Mouse (Mus musculus) liver, embryonic 12.5 days (tissue): ENCODE results near the gene Syce3. TPM values are rescaled to one million over a fixed set of nuclear protein-coding genes. Genes with fewer than 3 reads are reported as not detected.

Experiments used
- ATAC-seq: fragments of 200-750 bp; cut with Nextera tagmentation; 2 replicates; pipeline ENCODE4 v1.8.0; 2017; ENCODE audit warnings: moderate number of reproducible peaks, mild to moderate bottlenecking, moderate library complexity
- H3K27ac ChIP-seq: fragments of 300-500 bp; sonication (generic); 2 replicates; pipeline ENCODE4 v1.5.1; 2016; ENCODE audit warnings: mild to moderate bottlenecking
- H3K27me3 ChIP-seq: fragments of 300-500 bp; sonication (generic); replicated peaks from 2 replicates; pipeline ENCODE4 v1.6.1; 2016; ENCODE audit warnings: mild to moderate bottlenecking, moderate library complexity
- H3K36me3 ChIP-seq: fragments of 300-500 bp; sonication (generic); 2 replicates; pipeline ENCODE4 v1.6.1; 2016; ENCODE audit warnings: mild to moderate bottlenecking, moderate library complexity
- H3K4me1 ChIP-seq: fragments of 300-500 bp; sonication (generic); 2 replicates; pipeline ENCODE4 v1.6.1; 2016
- H3K4me2 ChIP-seq: fragments of 300-500 bp; sonication (generic); 2 replicates; pipeline ENCODE4 v1.6.1; 2016; ENCODE audit warnings: mild to moderate bottlenecking, moderate library complexity
- H3K4me3 ChIP-seq: fragments of 300-500 bp; sonication (generic); 2 replicates; pipeline ENCODE4 v1.5.1; 2016; ENCODE audit warnings: mild to moderate bottlenecking, moderate library complexity
- H3K9ac ChIP-seq: fragments of 300-500 bp; sonication (generic); 2 replicates; pipeline ENCODE4 v1.6.1; 2016; ENCODE audit warnings: mild to moderate bottlenecking, moderate library complexity
- H3K9me3 ChIP-seq: fragments of 300-500 bp; sonication (generic); replicated peaks from 2 replicates; pipeline ENCODE4 v1.6.1; 2016; ENCODE audit warnings: mild to moderate bottlenecking, moderate library complexity
- WGBS: fragments of 180-500 bp; shearing (Covaris S2); methylation state at CpG from one replicate; pipeline ENCODE4 v1.1.7; 2016; ENCODE audit not compliant: insufficient replicate concordance; 5-methylcytosine and 5-hydroxymethylcytosine counted together
- polyA plus RNA-seq: library from polyadenylated mRNA; unstranded; fragments of >200 nt; fragmentation: Nextera tagmentation; extraction: Ambion mirVana; gene quantifications from 2 replicates; pipeline ENCODE4 v1.2.1, GENCODE M21; 2016

Gene Syce3
- polyA plus RNA-seq, 1 experiment from 2014 or later, result not detected

GRCm38 (mm10) chr15:89415282-89415681, 5.0 kb upstream of the Syce3 start:
- Histone ChIP-seq H3K27me3 (no peaks in the 10 kb centered on the region), H3K4me3 (no peak overlapping the region), H3K27ac (no peak overlapping the region), H3K9me3 (no peaks in the 10 kb centered on the region), H3K9ac (no peak overlapping the region), H3K4me2 (no peak overlapping the region), H3K4me1 (no peaks in the 10 kb centered on the region), H3K36me3 (peaks cover 29% of the 10 kb centered on the region)
- WGBS, result 73% methylated on average over 8 of the region's 8 CpGs
- ATAC-seq, result no peak

- Histone ChIP-seq H3K4me3 (no peak overlapping the region), H3K4me1 (no peaks in the 10 kb centered on the region), H3K27me3 (no peaks in the 10 kb centered on the region), H3K9ac (no peak overlapping the region), H3K36me3 (no peaks in the 10 kb centered on the region), H3K27ac (no peak overlapping the region), H3K4me2 (no peak overlapping the region), H3K9me3 (0 out of 2 replicates have a peak, but pooled peaks cover 5% of the 10 kb centered on the region)
- ATAC-seq, result no peak
These were observed 3.6 kb downstream of the Syce3 start for GRCm38 (mm10) chr15:89406691-89407090.

- Histone ChIP-seq H3K27me3 (no peaks in the 10 kb centered on the region), H3K36me3 (no peaks in the 10 kb centered on the region), H3K4me1 (no peaks in the 10 kb centered on the region), H3K4me2 (no peak overlapping the region), H3K4me3 (no peak overlapping the region), H3K9me3 (0 out of 2 replicates have a peak, but pooled peaks cover 5% of the 10 kb centered on the region), H3K27ac (no peak overlapping the region), H3K9ac (no peak overlapping the region)
- WGBS, result 59% methylated on average over 10 of the region's 10 CpGs
- no peak for ATAC-seq
These were observed 5.3 kb downstream of the Syce3 start for GRCm38 (mm10) chr15:89404831-89405623.

DNA sequence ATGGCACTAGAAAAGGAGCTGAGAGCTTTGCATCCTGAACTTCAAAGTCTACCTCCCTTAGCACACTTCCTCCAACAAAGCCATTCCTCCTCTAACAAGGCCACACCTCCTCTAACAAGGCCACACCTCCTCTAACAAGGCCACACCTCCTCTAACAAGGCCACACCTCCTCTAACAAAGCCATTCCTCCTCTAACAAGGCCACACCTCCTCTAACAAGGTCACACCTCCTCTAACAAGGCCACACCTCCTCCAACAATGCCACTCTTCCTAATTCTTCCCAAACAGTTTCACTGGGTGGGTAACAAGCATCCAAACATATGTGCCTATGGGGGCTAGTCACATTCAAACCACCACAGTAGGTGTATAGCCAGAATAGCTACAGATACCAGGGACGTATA, 7.8 kb downstream of the Syce3 start:
- H3K4me3 ChIP-seq, result no peak overlapping the region
- H3K27ac ChIP-seq, result no peak overlapping the region
- no peaks in the 10 kb centered on the region for H3K36me3 ChIP-seq
- no peaks in the 10 kb centered on the region for H3K4me1 ChIP-seq
- WGBS, result 73% methylated on average over 1 of the region's 1 CpGs
- H3K9ac ChIP-seq, result no peak overlapping the region
- no peaks in the 10 kb centered on the region for H3K9me3 ChIP-seq
- ATAC-seq, result no peak
- no peaks in the 10 kb centered on the region for H3K27me3 ChIP-seq
- no peak overlapping the region for H3K4me2 ChIP-seq

GRCm38 (mm10) chr15:89399716-89400115, 10.6 kb downstream of the Syce3 start:
- H3K27ac ChIP-seq, result no peak overlapping the region
- H3K27me3 ChIP-seq, result no peaks in the 10 kb centered on the region
- no peak overlapping the region for H3K4me2 ChIP-seq
- WGBS, result 6% methylated on average over 1 of the region's 1 CpGs
- H3K4me3 ChIP-seq, result no peak overlapping the region
- no peaks in the 10 kb centered on the region for H3K9me3 ChIP-seq
- ATAC-seq, result no peak
- no peak overlapping the region for H3K9ac ChIP-seq
- H3K36me3 ChIP-seq, result no peaks in the 10 kb centered on the region
- H3K4me1 ChIP-seq, result no peaks in the 10 kb centered on the region

- no peaks in the 10 kb centered on the region for H3K36me3 ChIP-seq
- no peak overlapping the region for H3K27ac ChIP-seq
- 69% methylated on average over 2 of the region's 2 CpGs for WGBS
- H3K9ac ChIP-seq, result no peak overlapping the region
- no peak overlapping the region for H3K4me2 ChIP-seq
- H3K9me3 ChIP-seq, result no peaks in the 10 kb centered on the region
- H3K4me1 ChIP-seq, result no peaks in the 10 kb centered on the region
- ATAC-seq, result no peak
- no peak overlapping the region for H3K4me3 ChIP-seq
- H3K27me3 ChIP-seq, result no peaks in the 10 kb centered on the region
These were observed 12.2 kb downstream of the Syce3 start for GRCm38 (mm10) chr15:89398146-89398545.

DNA sequence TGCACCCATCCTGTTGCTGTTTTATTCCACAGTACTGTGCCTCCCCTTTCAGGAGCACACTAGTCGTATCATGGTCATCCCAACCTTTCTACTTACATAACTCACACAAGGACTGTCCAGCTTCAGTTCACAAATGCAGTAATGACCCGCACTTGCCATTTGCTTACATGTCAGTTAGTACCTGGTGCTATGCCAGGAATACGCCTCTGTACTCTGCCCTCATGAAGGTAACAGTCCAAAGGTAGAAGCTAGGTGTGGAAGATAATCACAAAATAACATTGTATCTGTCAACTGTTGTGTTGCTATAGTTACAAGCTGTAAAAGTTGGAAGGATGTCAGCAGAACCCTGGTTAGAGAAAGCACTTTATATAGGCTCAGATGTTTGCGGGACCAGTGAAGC, 13.4 kb downstream of the Syce3 start:
- Histone ChIP-seq H3K4me3 (no peak overlapping the region), H3K9ac (no peak overlapping the region), H3K27me3 (peaks cover 10% of the 10 kb centered on the region; the same call in 1 of the 2 replicates), H3K27ac (no peak overlapping the region), H3K9me3 (no peaks in the 10 kb centered on the region), H3K4me1 (no peaks in the 10 kb centered on the region), H3K36me3 (no peaks in the 10 kb centered on the region), H3K4me2 (no peak overlapping the region)
- no peak for ATAC-seq
- 72% methylated on average over 4 of the region's 4 CpGs for WGBS

- no peaks in the 10 kb centered on the region for H3K9me3 ChIP-seq
- H3K4me1 ChIP-seq, result no peaks in the 10 kb centered on the region
- no peak overlapping the region for H3K9ac ChIP-seq
- H3K27ac ChIP-seq, result no peak overlapping the region
- H3K36me3 ChIP-seq, result no peaks in the 10 kb centered on the region
- no peak overlapping the region for H3K4me3 ChIP-seq
- ATAC-seq, result no peak
- peaks cover 42% of the 10 kb centered on the region for H3K27me3 ChIP-seq
- H3K4me2 ChIP-seq, result no peak overlapping the region
- WGBS, result 83% methylated on average over 10 of the region's 10 CpGs
These were observed 20.2 kb downstream of the Syce3 start for GRCm38 (mm10) chr15:89390081-89390480.

DNA sequence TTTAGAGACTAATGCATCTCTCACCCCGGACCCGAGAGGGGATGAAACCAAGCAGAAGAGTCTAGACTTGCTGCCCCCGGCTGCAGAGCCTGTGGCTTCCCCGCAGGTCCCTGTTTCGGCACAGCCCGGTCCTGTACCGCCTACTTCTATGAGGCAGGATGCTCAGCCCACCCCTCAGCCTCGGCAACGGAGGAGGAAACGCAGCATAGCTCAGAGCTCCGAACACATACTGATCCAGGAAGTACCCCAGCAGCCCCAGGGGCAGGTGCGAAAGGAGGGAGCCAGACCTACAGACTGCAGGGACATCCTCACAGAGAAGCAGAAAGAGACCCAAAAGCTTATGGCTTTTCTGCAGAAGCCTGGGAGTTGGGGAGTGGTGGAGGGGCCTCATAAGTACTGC, 23.2 kb downstream of the Syce3 start:
- H3K4me2 ChIP-seq, result no peak overlapping the region
- H3K27me3 ChIP-seq, result peaks cover 57% of the 10 kb centered on the region
- 28% methylated on average over 12 of the region's 12 CpGs for WGBS
- no peak for ATAC-seq
- H3K36me3 ChIP-seq, result no peaks in the 10 kb centered on the region
- H3K9ac ChIP-seq, result no peak overlapping the region
- no peak overlapping the region for H3K27ac ChIP-seq
- H3K4me1 ChIP-seq, result no peaks in the 10 kb centered on the region
- no peaks in the 10 kb centered on the region for H3K9me3 ChIP-seq
- H3K4me3 ChIP-seq, result no peak overlapping the region

GRCm38 (mm10) chr15:89384617-89385016, 25.7 kb downstream of the Syce3 start, which contains the start of gene Klhdc7b:
Gene Klhdc7b, plus strand, starts transcription at chr15:89384917.
- no peak for ATAC-seq

DNA sequence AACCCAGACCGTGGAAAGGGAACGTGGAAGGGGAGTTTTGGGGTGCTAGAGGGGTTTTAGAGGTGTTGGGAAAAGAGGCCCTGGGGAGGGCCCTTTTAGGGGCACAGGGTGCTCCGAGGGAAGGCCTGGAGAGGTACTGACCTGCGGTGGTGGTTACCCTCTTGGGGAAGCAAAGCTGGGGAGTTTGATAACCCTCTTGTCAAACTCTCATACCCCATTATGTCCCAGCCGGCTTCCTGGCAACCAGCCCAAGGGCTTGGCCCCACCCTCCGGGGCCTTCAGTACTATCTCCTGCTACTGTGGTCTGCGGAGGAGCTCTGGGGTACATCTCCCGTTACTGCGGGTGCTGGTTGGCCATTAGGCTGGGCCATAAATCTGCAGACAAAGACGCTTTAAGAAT, 30.9 kb downstream of the Syce3 start:
- peak overlapping the region; percentile 75 for H3K4me2 ChIP-seq
- H3K36me3 ChIP-seq, result no peaks in the 10 kb centered on the region
- peaks cover 27% of the 10 kb centered on the region for H3K4me1 ChIP-seq
- H3K4me3 ChIP-seq, result peak overlapping the region; percentile 48
- 3% methylated on average over 10 of the region's 10 CpGs for WGBS
- H3K9me3 ChIP-seq, result no peaks in the 10 kb centered on the region
- peak overlapping the region; percentile 58; the same call in 1 of the 2 replicates for H3K9ac ChIP-seq
- no peak overlapping the region for H3K27ac ChIP-seq
- peak; percentile 47; the same call in 1 of the 2 replicates for ATAC-seq
- H3K27me3 ChIP-seq, result peaks cover 66% of the 10 kb centered on the region

More at GRCm38 (mm10) chr15:89384617-89385016, 25.7 kb downstream of the Syce3 start, which contains the start of gene Klhdc7b:
- H3K36me3 ChIP-seq, result no peaks in the 10 kb centered on the region
- WGBS, result 78% methylated on average over 7 of the region's 7 CpGs
- no peaks in the 10 kb centered on the region for H3K9me3 ChIP-seq
- H3K27me3 ChIP-seq, result peaks cover 65% of the 10 kb centered on the region
- no peak within 1 kb of the TSS for H3K4me2 ChIP-seq
- no peak within 1 kb of the TSS for H3K9ac ChIP-seq
- no peak within 1 kb of the TSS for H3K4me3 ChIP-seq
- H3K27ac ChIP-seq, result no peak within 1 kb of the TSS
- H3K4me1 ChIP-seq, result peaks cover 2% of the 10 kb centered on the region

GRCm38 (mm10) chr15:89378831-89379401, 31.4 kb downstream of the Syce3 start, which contains the start of gene Odf3b:
Gene Odf3b, minus strand, starts transcription at chr15:89379282.
- peaks cover 63% of the 10 kb centered on the region for H3K27me3 ChIP-seq
- 2% methylated on average over 33 of the region's 33 CpGs for WGBS
- no peaks in the 10 kb centered on the region for H3K9me3 ChIP-seq
- H3K9ac ChIP-seq, result peak within 1 kb of the TSS; percentile 58
- no peak within 1 kb of the TSS for H3K27ac ChIP-seq
- no peaks in the 10 kb centered on the region for H3K36me3 ChIP-seq
- H3K4me2 ChIP-seq, result peak within 1 kb of the TSS; percentile 75
- no peak for ATAC-seq
- peaks cover 32% of the 10 kb centered on the region for H3K4me1 ChIP-seq
- H3K4me3 ChIP-seq, result peak within 1 kb of the TSS; percentile 48
